In the genomic region with DNA sequence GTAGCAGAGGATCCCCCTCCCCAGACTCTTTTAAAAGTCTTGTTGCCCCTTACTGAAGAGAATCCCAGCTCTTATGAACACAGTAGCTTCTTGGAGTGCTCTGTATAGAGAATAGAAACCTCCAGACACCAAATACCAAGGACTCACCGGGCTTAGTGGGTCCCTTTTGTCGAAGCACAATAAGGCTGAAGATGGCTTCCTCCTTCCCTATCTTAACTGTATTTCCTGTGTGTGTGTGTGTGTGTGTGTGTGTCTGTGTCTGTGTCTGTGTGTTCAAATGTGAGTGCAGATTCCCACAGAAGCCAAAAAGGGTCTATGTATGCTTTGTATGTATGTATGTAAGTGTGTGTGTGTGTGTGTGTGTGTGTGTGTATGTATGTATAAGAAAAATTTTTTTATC, we compare ENCODE assay signal across 14 mouse cellular contexts. TPM values are rescaled to one million over a fixed set of nuclear protein-coding genes. Genes with fewer than 3 reads are reported as not detected.
DNase-seq lines count a peak whose midpoint lies in the region; ATAC-seq and TF ChIP-seq lines count a peak whose summit lies in the region.
"Had no signal": no experiment of that assay in that cellular context is flagged by ENCODE, and none has a peak within 500 bp of the region (broad histone marks: within the 10 kb centered on the region; RNA-seq: fewer than 3 reads in every experiment).

No protein-coding gene starts in this region.

- no peak for ATAC-seq in kidney, postnatal 0 days (replicated peaks; ENCODE audit: low FRiP score, low read depth)
- ATAC-seq in hindbrain, embryonic 12.5 days (ENCODE audit: low FRiP score) = peak; percentile 18; the same call in 1 of the 2 replicates
- no peak for ATAC-seq in midbrain, embryonic 13.5 days

- no peaks in the 10 kb centered on the region for H3K27me3 ChIP-seq in kidney, postnatal 0 days (ENCODE audit: insufficient read depth, low read length)
- H3K27me3 ChIP-seq in embryonic facial prominence, embryonic 10.5 days (replicated peaks; ENCODE audit: low read depth, poor library complexity, severe bottlenecking) = no peaks in the 10 kb centered on the region
- H3K27me3 ChIP-seq in hindbrain, embryonic 12.5 days = no peaks in the 10 kb centered on the region
- no peaks in the 10 kb centered on the region for H3K27me3 ChIP-seq in midbrain, embryonic 13.5 days

- H3K4me2 ChIP-seq in kidney, postnatal 0 days (ENCODE audit: low read length) = no peak overlapping the region
- no peak overlapping the region for H3K4me2 ChIP-seq in hindbrain, embryonic 12.5 days (replicated peaks)
- H3K4me2 ChIP-seq in midbrain, embryonic 13.5 days (replicated peaks) = no peak overlapping the region
- H3K4me2 ChIP-seq: liver, embryonic 11.5 days had no signal

- no peak for DNase-seq in kidney, postnatal 0 days (ENCODE audit: low spot score)
- no peak for DNase-seq in kidney, postnatal 14 days
- no peak for DNase-seq in embryonic facial prominence, embryonic 10.5 days (ENCODE audit: low spot score)
- no peak for DNase-seq in thymus, postnatal 36 days
- no peak for DNase-seq in heart, postnatal 14 days
- DNase-seq in retina, embryonic 14.5 days (ENCODE audit: low spot score) = no peak

- no peak overlapping the region for H3K4me3 ChIP-seq in kidney, postnatal 0 days (replicated peaks; ENCODE audit: low read depth, low read length)
- H3K4me3 ChIP-seq in embryonic facial prominence, embryonic 10.5 days = no peak overlapping the region
- H3K4me3 ChIP-seq in hindbrain, embryonic 12.5 days = no peak overlapping the region
- H3K4me3 ChIP-seq in midbrain, embryonic 13.5 days (replicated peaks) = no peak overlapping the region
- H3K4me3 ChIP-seq: erythroblast, embryonic 14.5 days had no signal

- peaks cover 5% of the 10 kb centered on the region; the same call in 1 of the 2 replicates for H3K36me3 ChIP-seq in kidney, postnatal 0 days (ENCODE audit: insufficient read depth, low read length)
- H3K36me3 ChIP-seq in embryonic facial prominence, embryonic 10.5 days (replicated peaks) = peaks cover 60% of the 10 kb centered on the region
- peaks cover 34% of the 10 kb centered on the region for H3K36me3 ChIP-seq in hindbrain, embryonic 12.5 days
- H3K36me3 ChIP-seq in midbrain, embryonic 13.5 days = peaks cover 36% of the 10 kb centered on the region

- no peaks in the 10 kb centered on the region for H3K9me3 ChIP-seq in kidney, postnatal 0 days (replicated peaks; ENCODE audit: low read length)
- H3K9me3 ChIP-seq in embryonic facial prominence, embryonic 10.5 days = no peaks in the 10 kb centered on the region
- no peaks in the 10 kb centered on the region for H3K9me3 ChIP-seq in hindbrain, embryonic 12.5 days (replicated peaks)
- no peaks in the 10 kb centered on the region for H3K9me3 ChIP-seq in midbrain, embryonic 13.5 days

- intact Hi-C loops in heart, postnatal 14 days (cut with DNase I) = loop anchor here (2.0 kb wide), 3 partner anchors 94 to 166 kb away; a partner anchor contains a TSS

- no peak for TF ChIP-seq CTCF in kidney, postnatal 0 days (IDR thresholded peaks at IDR 0.05; ENCODE audit: low read depth)

- H3K4me1 ChIP-seq in kidney, postnatal 0 days (replicated peaks; ENCODE audit: insufficient read depth, low read length) = no peaks in the 10 kb centered on the region
- H3K4me1 ChIP-seq in embryonic facial prominence, embryonic 10.5 days = peaks cover 53% of the 10 kb centered on the region
- peaks cover 44% of the 10 kb centered on the region for H3K4me1 ChIP-seq in hindbrain, embryonic 12.5 days
- H3K4me1 ChIP-seq in midbrain, embryonic 13.5 days (replicated peaks) = peaks cover 42% of the 10 kb centered on the region

- WGBS in kidney, postnatal 0 days = 61% methylated on average over 2 of the region's 2 CpGs
- WGBS in embryonic facial prominence, embryonic 10.5 days = 83% methylated on average over 2 of the region's 2 CpGs
- WGBS in hindbrain, embryonic 12.5 days = 71% methylated on average over 2 of the region's 2 CpGs
- 65% methylated on average over 2 of the region's 2 CpGs for WGBS in midbrain, embryonic 13.5 days

- peak overlapping the region; percentile 56 for H3K27ac ChIP-seq in kidney, postnatal 0 days
- H3K27ac ChIP-seq in embryonic facial prominence, embryonic 10.5 days (replicated peaks) = peak overlapping the region; percentile 75
- peak overlapping the region; percentile 66 for H3K27ac ChIP-seq in hindbrain, embryonic 12.5 days
- H3K27ac ChIP-seq in midbrain, embryonic 13.5 days = peak overlapping the region; percentile 82

- H3K9ac ChIP-seq in kidney, postnatal 0 days (ENCODE audit: low read depth, low read length) = no peak overlapping the region
- H3K9ac ChIP-seq in hindbrain, embryonic 12.5 days = no peak overlapping the region; the same call in 1 of the 2 replicates
- H3K9ac ChIP-seq in midbrain, embryonic 13.5 days (replicated peaks) = no peak overlapping the region

RNA-seq across cellular contexts. Expression of a gene that starts 36.2 kb away (rescaled TPM):
- 37.9 and 45.2 TPM in 2 replicates for polyA plus RNA-seq in kidney, postnatal 0 days (2015; fragmentation: Nextera tagmentation; extraction: Ambion mirVana)
- 0.05 TPM in 2 replicates for polyA plus RNA-seq in embryonic facial prominence, embryonic 10.5 days (2016; fragmentation: Nextera tagmentation; extraction: Ambion mirVana)
- polyA plus RNA-seq in hindbrain, embryonic 12.5 days (2016; fragmentation: Nextera tagmentation; extraction: Ambion mirVana) = 0.10 TPM in 1 of 2 replicates, not detected in the other
- 0.05 and 0.13 TPM in 2 replicates for polyA plus RNA-seq in midbrain, embryonic 13.5 days (2015; fragmentation: Nextera tagmentation; extraction: Ambion mirVana)
- total RNA-seq in heart, postnatal 14 days (2021) = 1 to 10 TPM; 2.8 to 3.5 TPM
- polyA plus RNA-seq: erythroblast, embryonic 14.5 days had no signal

RNA-seq across cellular contexts. Expression of a gene that starts 51.5 kb away (rescaled TPM):
- polyA plus RNA-seq in kidney, postnatal 0 days (2015; fragmentation: Nextera tagmentation; extraction: Ambion mirVana) = 198 and 199 TPM in 2 replicates
- polyA plus RNA-seq in embryonic facial prominence, embryonic 10.5 days (2016; fragmentation: Nextera tagmentation; extraction: Ambion mirVana) = 0.25 and 0.52 TPM in 2 replicates
- not detected in 2 replicates for polyA plus RNA-seq in hindbrain, embryonic 12.5 days (2016; fragmentation: Nextera tagmentation; extraction: Ambion mirVana)
- 0.27 TPM in 1 of 2 replicates, not detected in the other for polyA plus RNA-seq in midbrain, embryonic 13.5 days (2015; fragmentation: Nextera tagmentation; extraction: Ambion mirVana)
- total RNA-seq in heart, postnatal 14 days (2021) = not detected
- total RNA-seq: gastrocnemius, postnatal 25 days; layer of hippocampus, postnatal 25 days had no signal
- polyA plus RNA-seq: erythroblast, embryonic 14.5 days; heart, embryonic 14.5 days; liver, embryonic 11.5 days; urinary bladder, adult 2 months had no signal

Comparison
In these comparisons a context has a peak if more than half of its experiments do, and no peak if none do; other contexts are left out.
1. RNA of a gene that starts 36.2 kb away (polyA plus RNA-seq): 37.9 to 45.2 TPM in kidney, postnatal 0 days; 0.10 TPM in hindbrain, embryonic 12.5 days, 0.05 to 0.13 TPM in midbrain, embryonic 13.5 days and 0.05 TPM in embryonic facial prominence, embryonic 10.5 days; every median in the first group is over 10 times any median in the second.
2. RNA of a gene that starts 51.5 kb away (polyA plus RNA-seq): 198 to 199 TPM in kidney, postnatal 0 days; 0.27 TPM in midbrain, embryonic 13.5 days, 0.25 to 0.52 TPM in embryonic facial prominence, embryonic 10.5 days and not detected in hindbrain, embryonic 12.5 days; every median in the first group is over 100 times any median in the second.
3. Peak in every context shown above with its lines, with median percentiles within 50 percentile points of each other: H3K27ac ChIP-seq.